Mouse (Mus musculus) neutrophil, adult 5-6 weeks (primary cell): ENCODE data around the gene Rabep2. TPM values are rescaled to one million over a fixed set of nuclear protein-coding genes. Genes with fewer than 3 reads are reported as not detected.
"Not testable (repeated sequence)": the region's sequence is repeated elsewhere in the genome, so short reads cannot be mapped to it uniquely, and the experiment has no call there.

Experiments
- ATAC-seq: fragments of 151-379, 151-347 bp; 2 replicates; pipeline ENCODE4 v1.8.0; 2017; ENCODE audit warnings: mild to moderate bottlenecking, moderate TSS enrichment; ENCODE audit not compliant: insufficient number of reproducible peaks, poor library complexity, low FRiP score, severe bottlenecking; ENCODE audit errors: extremely low read depth
- total RNA-seq: library from RNA; stranded (forward); fragments of 200-1000 nt; gene quantifications from 2 replicates; pipeline ENCODE4 v1.2.3, GENCODE M21; 2017

Rabep2 gene
- total RNA-seq, 1 experiment from 2014 or later: 117 TPM

GRCm38 (mm10) chr7:126474993-126475581 lies 46.5 kb downstream of the Rabep2 start, which contains the start of gene Sh2b1:
Sh2b1 (minus strand) TSS chr7:126475424.
- ATAC-seq: peak; percentile 67

- ATAC-seq: peak; percentile 72; the same call in 1 of the 2 replicates
Measured at GRCm38 (mm10) chr7:126481699-126482098, 53.1 kb downstream of the Rabep2 start.

- ATAC-seq: peak; percentile 63; the same call in 1 of the 2 replicates
Measured at GRCm38 (mm10) chr7:126482392-126482871, 53.9 kb downstream of the Rabep2 start.

- ATAC-seq: peak; percentile 83
Measured at GRCm38 (mm10) chr7:126487052-126487483, 58.5 kb downstream of the Rabep2 start, which contains the start of gene Tufm. Tufm (plus strand) TSS chr7:126487361.

GRCm38 (mm10) chr7:126487617-126488385 lies 59.2 kb downstream of the Rabep2 start:
- not testable (repeated sequence) for ATAC-seq

- ATAC-seq: no peak
Measured at GRCm38 (mm10) chr7:126491005-126491404, 62.4 kb downstream of the Rabep2 start.

GRCm38 (mm10) chr7:126491973-126492372 lies 63.4 kb downstream of the Rabep2 start:
- no peak for ATAC-seq

- no peak for ATAC-seq
Measured at GRCm38 (mm10) chr7:126494120-126494519, 65.6 kb downstream of the Rabep2 start.

GRCm38 (mm10) chr7:126496475-126496874 lies 67.9 kb downstream of the Rabep2 start:
- no peak for ATAC-seq

- no peak for ATAC-seq
Measured at GRCm38 (mm10) chr7:126497966-126498365, 69.4 kb downstream of the Rabep2 start.

Other genes with a start within 250 kb of the Rabep2 start
- gene Xpo6, start 228.3 kb upstream of the Rabep2 start, total RNA-seq: 179 and 200 TPM in 2 replicates
- 99.1 and 109 TPM in 2 replicates for gene Sbk1, start 156.1 kb upstream of the Rabep2 start, total RNA-seq
- gene Lat, start 59.2 kb upstream of the Rabep2 start, total RNA-seq: 31.4 and 34.8 TPM in 2 replicates
- gene Spns1, start 51.3 kb upstream of the Rabep2 start, total RNA-seq: 14.8 and 16.5 TPM in 2 replicates
- 13.9 and 14.1 TPM in 2 replicates for gene Nfatc2ip, start 32.0 kb upstream of the Rabep2 start, total RNA-seq
- 585 and 589 TPM in 2 replicates for gene Cd19, start 13.9 kb upstream of the Rabep2 start, total RNA-seq
- 0.37 and 1.6 TPM in 2 replicates for gene Atp2a1, start 34.3 kb downstream of the Rabep2 start, total RNA-seq
- gene Sh2b1, start 46.7 kb downstream of the Rabep2 start, total RNA-seq: 30.0 and 34.0 TPM in 2 replicates
- 33.6 and 38.4 TPM in 2 replicates for gene Tufm, start 58.6 kb downstream of the Rabep2 start, total RNA-seq
- 76.4 and 87.3 TPM in 2 replicates for gene Atxn2l, start 74.7 kb downstream of the Rabep2 start, total RNA-seq
- 93.6 and 99.5 TPM in 2 replicates for gene Eif3c, start 137.7 kb downstream of the Rabep2 start, total RNA-seq
- 90.5 and 117 TPM in 2 replicates for gene Apobr, start 156.2 kb downstream of the Rabep2 start, total RNA-seq
- gene Cln3, start 157.1 kb downstream of the Rabep2 start, total RNA-seq: 97.2 and 102 TPM in 2 replicates
- 0.86 and 1.4 TPM in 2 replicates for gene Il27, start 166.2 kb downstream of the Rabep2 start, total RNA-seq
- gene Nupr1, start 202.1 kb downstream of the Rabep2 start, total RNA-seq: 6.9 and 9.5 TPM in 2 replicates
- 43.8 and 56.5 TPM in 2 replicates for gene Sgf29, start 220.6 kb downstream of the Rabep2 start, total RNA-seq
- 0.93 and 1.1 TPM in 2 replicates for gene Sult1a1, start 247.7 kb downstream of the Rabep2 start, total RNA-seq